Mouse (Mus musculus): ENCODE results near the gene Usp35.

Gene Usp35

GRCm38 (mm10) chr7:97313364-97313995 lies 18.3 kb downstream of the Usp35 start:
- no peak for DNase-seq (ENCODE audit: low spot score)

- no peak for DNase-seq (ENCODE audit: low spot score)
Measured at GRCm38 (mm10) chr7:97312856-97313255, 19.0 kb downstream of the Usp35 start.

- DNase-seq (ENCODE audit: low spot score) = no peak
Measured at GRCm38 (mm10) chr7:97312196-97312595, 19.6 kb downstream of the Usp35 start.

GRCm38 (mm10) chr7:97311620-97312019 lies 20.2 kb downstream of the Usp35 start:
- DNase-seq (ENCODE audit: low spot score) = no peak

- DNase-seq (ENCODE audit: low spot score) = no peak
Measured at GRCm38 (mm10) chr7:97310341-97310635, 21.5 kb downstream of the Usp35 start.

GRCm38 (mm10) chr7:97309461-97310340 lies 22.1 kb downstream of the Usp35 start:
- DNase-seq (ENCODE audit: low spot score) = no peak

GRCm38 (mm10) chr7:97307546-97307945 lies 24.3 kb downstream of the Usp35 start:
- DNase-seq (ENCODE audit: low spot score) = no peak

- no peak for DNase-seq (ENCODE audit: low spot score)
Measured at GRCm38 (mm10) chr7:97306813-97307212, 25.0 kb downstream of the Usp35 start.

- no peak for DNase-seq (ENCODE audit: low spot score)
Measured at GRCm38 (mm10) chr7:97305206-97305605, 26.6 kb downstream of the Usp35 start.

GRCm38 (mm10) chr7:97304471-97304870 lies 27.3 kb downstream of the Usp35 start:
- no peak for DNase-seq (ENCODE audit: low spot score)

- DNase-seq (ENCODE audit: low spot score) = no peak
Measured at GRCm38 (mm10) chr7:97303614-97304013, 28.2 kb downstream of the Usp35 start.

- DNase-seq (ENCODE audit: low spot score) = no peak
Measured at GRCm38 (mm10) chr7:97302876-97303275, 28.9 kb downstream of the Usp35 start.

- DNase-seq (ENCODE audit: low spot score) = no peak
Measured at GRCm38 (mm10) chr7:97302261-97302660, 29.6 kb downstream of the Usp35 start.

GRCm38 (mm10) chr7:97301321-97301720 lies 30.5 kb downstream of the Usp35 start:
- DNase-seq (ENCODE audit: low spot score) = no peak

- DNase-seq (ENCODE audit: low spot score) = no peak
Measured at GRCm38 (mm10) chr7:97300914-97301313, 30.9 kb downstream of the Usp35 start.

- no peak for DNase-seq (ENCODE audit: low spot score)
Measured at GRCm38 (mm10) chr7:97298943-97299342, 32.9 kb downstream of the Usp35 start.

- DNase-seq (ENCODE audit: low spot score) = no peak
Measured at GRCm38 (mm10) chr7:97298279-97298678, 33.5 kb downstream of the Usp35 start.

- DNase-seq (ENCODE audit: low spot score) = peak; percentile 20
Measured at GRCm38 (mm10) chr7:97297466-97297865, 34.4 kb downstream of the Usp35 start.

GRCm38 (mm10) chr7:97296986-97297385 lies 34.8 kb downstream of the Usp35 start:
- DNase-seq (ENCODE audit: low spot score) = no peak

- DNase-seq (ENCODE audit: low spot score) = no peak
Measured at GRCm38 (mm10) chr7:97271068-97271467, 60.8 kb downstream of the Usp35 start.

GRCm38 (mm10) chr7:97270367-97270766 lies 61.5 kb downstream of the Usp35 start:
- no peak for DNase-seq (ENCODE audit: low spot score)

- DNase-seq (ENCODE audit: low spot score) = no peak
Measured at GRCm38 (mm10) chr7:97262541-97262940, 69.3 kb downstream of the Usp35 start.
